Mouse (Mus musculus) pancreas, adult 10 weeks (tissue): ENCODE data around the gene Arid3b. TPM values are rescaled to one million over a fixed set of nuclear protein-coding genes. Genes with fewer than 3 reads are reported as not detected.

ENCODE experiments used
- polyA plus RNA-seq: library from polyadenylated mRNA; stranded (reverse); fragments of 350-450 nt; fragmentation: Illumina TruSeq; extraction: RNeasy Lipid Tissue Mini Kit (QIAGEN cat#74804); gene quantifications from one replicate; pipeline ENCODE4 v1.2.3, GENCODE M21; 2015; ENCODE audit warnings: low read depth, low replicate concordance; ENCODE audit not compliant: insufficient read depth

The Arid3b gene
- polyA plus RNA-seq, result 3.7 TPM

DNA sequence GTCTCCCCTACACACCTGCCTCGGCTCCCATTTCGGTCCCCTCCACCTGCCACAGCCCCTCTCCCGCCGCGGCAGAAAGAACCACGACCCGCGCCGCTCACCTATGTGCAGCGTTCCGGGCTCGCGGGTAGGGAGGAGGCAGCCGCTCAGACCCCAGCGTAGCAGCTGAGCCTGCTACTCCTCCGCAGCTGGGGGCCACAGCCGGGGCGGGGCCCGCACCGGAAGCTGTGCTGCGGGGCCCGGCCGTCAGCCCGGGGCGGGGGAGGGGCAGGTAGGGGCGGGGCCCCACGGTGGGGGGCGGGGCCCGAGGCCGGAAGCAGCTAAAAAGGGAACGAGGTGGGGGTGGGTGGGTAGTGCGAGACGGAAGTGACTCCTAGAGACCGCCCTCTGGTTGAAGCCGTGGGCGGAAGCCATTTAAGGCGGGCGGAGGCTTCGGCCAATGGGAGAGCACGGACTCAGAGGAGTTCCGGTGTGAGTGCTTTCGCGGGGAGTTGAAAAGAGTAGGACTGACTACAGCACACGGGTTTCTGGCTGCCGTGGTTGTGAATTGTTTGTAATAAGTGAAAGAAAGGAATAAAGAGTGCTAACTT, at the start of gene Arid3b:
Gene Arid3b, minus strand, starts transcription at position 213 of the 590 bp plus-strand sequence.

DNA sequence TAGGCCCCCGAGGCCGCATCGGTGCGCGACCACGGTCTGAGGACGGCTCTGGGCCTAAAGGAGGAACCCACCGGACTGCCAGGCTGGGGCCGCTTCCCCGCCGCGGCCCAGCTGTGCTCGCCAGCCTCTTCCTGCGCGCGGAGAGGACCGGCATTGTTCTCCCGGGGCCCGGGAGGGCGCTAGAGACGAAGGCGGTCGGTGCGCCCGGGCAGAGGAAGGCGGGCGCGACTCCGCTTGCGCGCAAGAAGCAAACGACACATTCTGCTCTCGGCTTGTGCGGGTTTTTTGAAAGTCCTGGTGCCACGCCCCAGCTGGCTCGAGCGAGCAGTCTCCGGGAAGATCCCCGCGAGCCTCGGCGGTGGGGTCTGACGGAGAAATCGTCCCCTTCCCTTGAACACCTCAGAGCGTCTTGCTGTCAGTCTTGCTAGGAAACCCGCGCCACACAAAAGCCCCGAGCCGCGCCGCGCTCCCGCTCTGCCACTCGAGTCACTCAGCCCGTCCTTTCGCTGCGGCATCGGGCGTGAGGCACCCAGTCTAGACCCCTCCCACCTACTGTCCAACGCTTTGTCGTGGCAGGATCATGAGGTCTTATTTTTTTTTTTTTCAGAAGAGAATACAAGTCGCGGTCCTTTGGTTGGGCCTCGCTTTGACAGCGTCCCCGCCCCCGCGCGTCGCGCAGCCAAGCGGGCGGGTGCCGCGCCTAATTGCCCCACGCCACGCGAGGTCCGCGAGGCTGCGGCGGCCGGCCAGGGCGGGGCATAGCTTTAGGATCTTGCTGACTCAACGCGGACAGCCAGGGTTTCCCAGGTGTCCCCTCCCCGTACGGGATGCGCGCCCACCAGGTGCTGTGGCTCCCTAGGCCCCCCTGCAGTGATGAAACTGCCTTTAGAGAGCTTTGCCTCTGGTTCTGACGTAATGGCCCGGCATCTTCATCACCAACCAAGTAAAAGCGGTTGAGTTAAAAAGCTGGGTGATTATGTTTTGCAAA, 70.9 kb downstream of the Arid3b start, which contains the start of gene Clk3:
Gene Clk3, minus strand, starts transcription at position 497 of the 988 bp plus-strand sequence.

Other genes with a start within 250 kb of the Arid3b start
- gene Ulk3, start 247.3 kb downstream of the Arid3b start, polyA plus RNA-seq, result 6.6 TPM
- gene Cplx3, start 230.5 kb downstream of the Arid3b start, polyA plus RNA-seq, result not detected
- not detected for gene Lman1l, start 216.0 kb downstream of the Arid3b start, polyA plus RNA-seq
- gene Csk, start 183.2 kb downstream of the Arid3b start, polyA plus RNA-seq, result 16.6 TPM
- not detected for gene Cyp1a2, start 153.1 kb downstream of the Arid3b start, polyA plus RNA-seq
- gene Cyp1a1, start 148.9 kb downstream of the Arid3b start, polyA plus RNA-seq, result 2.2 TPM
- gene Edc3, start 128.3 kb downstream of the Arid3b start, polyA plus RNA-seq, result 2.7 TPM
- gene Clk3, start 70.9 kb downstream of the Arid3b start, polyA plus RNA-seq, result 27.2 TPM
- 10.0 TPM for gene Ubl7, start 74.2 kb upstream of the Arid3b start, polyA plus RNA-seq
- 20.9 TPM for gene Sema7a, start 103.3 kb upstream of the Arid3b start, polyA plus RNA-seq
- gene Cyp11a1, start 169.6 kb upstream of the Arid3b start, polyA plus RNA-seq, result 1.8 TPM
- 0.61 TPM for gene Stra6, start 227.0 kb upstream of the Arid3b start, polyA plus RNA-seq